Mouse (Mus musculus) brown adipose tissue, adult 24 weeks (tissue): ENCODE results near the gene Taf10. TPM values are rescaled to one million over a fixed set of nuclear protein-coding genes. Genes with fewer than 3 reads are reported as not detected.

ENCODE experiments used
- H3K27ac ChIP-seq: fragments of 200-500 bp; replicated peaks from 2 replicates; pipeline ENCODE4 v1.5.1; 2012; ENCODE audit warnings: low read depth, mild to moderate bottlenecking, low read length
- H3K4me1 ChIP-seq: fragments of 200-500 bp; 2 replicates; pipeline ENCODE4 v1.6.1; 2012; ENCODE audit warnings: low read length, mixed read lengths; ENCODE audit not compliant: control insufficient read depth, insufficient read depth, insufficient read length
- H3K4me3 ChIP-seq: fragments of 200-500 bp; 2 replicates; pipeline ENCODE4 v1.5.1; 2012; ENCODE audit warnings: low read depth, mild to moderate bottlenecking, low read length, moderate library complexity; ENCODE audit not compliant: insufficient read depth
- polyA plus RNA-seq: library from polyadenylated mRNA; stranded (reverse); fragments of >200 nt; gene quantifications from 2 replicates; pipeline ENCODE4 v1.2.4, GENCODE M21; 2012; ENCODE audit not compliant: missing spikeins, insufficient read depth, insufficient read length

Gene Taf10
- 146 and 163 TPM in 2 replicates for polyA plus RNA-seq

DNA sequence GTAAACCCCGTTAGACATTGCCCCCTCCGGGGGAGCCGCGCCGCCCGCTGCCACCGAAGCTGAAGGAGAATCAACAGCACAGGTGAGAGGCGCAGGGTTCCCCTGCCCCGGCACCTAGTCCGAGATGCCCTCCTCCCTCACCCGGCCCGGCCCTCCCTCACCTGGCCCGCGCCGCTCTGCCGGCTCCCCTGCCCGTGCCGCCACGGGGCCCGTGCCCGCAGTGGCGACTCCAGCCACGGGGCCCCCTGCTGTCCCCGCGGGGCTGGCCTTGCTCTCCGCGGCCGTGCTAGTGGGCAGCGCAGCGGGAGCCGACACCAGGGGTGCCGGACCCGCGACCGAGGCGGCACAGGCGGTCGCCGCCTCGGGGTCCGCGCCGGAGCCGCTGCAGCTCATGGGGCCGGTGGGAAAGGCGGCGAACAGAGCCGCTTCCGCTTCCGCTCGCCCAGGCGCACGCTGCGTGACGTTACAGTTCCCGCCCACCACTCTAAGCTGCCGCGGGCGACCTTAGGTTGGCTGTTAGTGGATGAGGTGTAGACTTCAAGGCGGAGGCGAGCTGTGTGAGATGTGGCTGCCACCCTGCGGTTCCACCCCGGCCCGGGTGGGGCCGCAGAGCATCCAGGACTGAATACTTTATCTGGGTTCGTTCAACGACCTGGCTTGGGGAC, at the start of gene Taf10:
Taf10 (minus strand) TSS at position 436 of the 665 bp plus-strand sequence.
- H3K4me3 ChIP-seq: peak within 1 kb of the TSS; percentile 75
- H3K27ac ChIP-seq: peak within 1 kb of the TSS; percentile 55
- peaks cover 6% of the 10 kb centered on the region; the same call in 1 of the 2 replicates for H3K4me1 ChIP-seq

DNA sequence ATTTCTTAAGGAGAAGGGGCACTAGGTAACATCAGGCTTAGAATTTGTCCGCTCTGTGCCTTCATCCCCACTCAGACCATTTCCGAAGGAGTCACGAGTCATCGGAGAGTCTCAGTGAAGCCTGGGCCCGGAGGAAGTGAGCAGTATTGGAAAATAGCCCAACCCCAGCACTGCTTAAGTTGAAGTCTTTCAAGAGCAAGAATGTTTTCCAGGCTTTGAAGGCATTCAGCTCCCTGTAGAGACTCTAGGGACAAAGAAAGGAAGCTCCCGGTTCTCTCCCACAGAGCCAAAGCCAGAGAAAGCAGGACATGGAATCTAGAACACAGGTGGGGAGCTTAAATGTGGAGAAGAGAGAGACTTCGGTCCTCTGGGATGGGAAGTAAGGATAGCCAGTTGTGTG, 49.5 kb upstream of the Taf10 start:
- Histone ChIP-seq H3K27ac (peak overlapping the region; percentile 84), H3K4me3 (no peak overlapping the region), H3K4me1 (peaks cover 3% of the 10 kb centered on the region; the same call in 1 of the 2 replicates)

DNA sequence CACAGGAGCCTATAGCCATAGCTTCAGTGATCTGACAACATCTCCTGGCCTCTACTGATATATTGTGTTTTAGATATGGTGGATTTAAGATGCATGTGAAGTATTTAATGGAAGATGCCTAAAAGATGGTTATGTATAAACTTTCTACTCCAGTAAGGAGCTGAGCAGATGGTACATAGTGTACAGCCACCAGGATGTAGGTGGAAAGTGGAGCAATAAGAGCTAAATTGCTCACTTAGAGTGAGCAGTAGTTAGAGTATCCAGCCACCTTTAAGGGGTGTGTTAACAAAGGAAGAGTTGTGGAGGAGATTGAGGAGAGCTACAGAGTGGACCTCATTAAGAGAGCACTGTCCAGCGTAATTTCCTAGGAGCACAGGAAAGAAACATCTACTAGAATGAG, 47.0 kb upstream of the Taf10 start:
- Histone ChIP-seq H3K4me1 (peaks cover 7% of the 10 kb centered on the region; the same call in 1 of the 2 replicates), H3K27ac (no peak overlapping the region), H3K4me3 (no peak overlapping the region)

DNA sequence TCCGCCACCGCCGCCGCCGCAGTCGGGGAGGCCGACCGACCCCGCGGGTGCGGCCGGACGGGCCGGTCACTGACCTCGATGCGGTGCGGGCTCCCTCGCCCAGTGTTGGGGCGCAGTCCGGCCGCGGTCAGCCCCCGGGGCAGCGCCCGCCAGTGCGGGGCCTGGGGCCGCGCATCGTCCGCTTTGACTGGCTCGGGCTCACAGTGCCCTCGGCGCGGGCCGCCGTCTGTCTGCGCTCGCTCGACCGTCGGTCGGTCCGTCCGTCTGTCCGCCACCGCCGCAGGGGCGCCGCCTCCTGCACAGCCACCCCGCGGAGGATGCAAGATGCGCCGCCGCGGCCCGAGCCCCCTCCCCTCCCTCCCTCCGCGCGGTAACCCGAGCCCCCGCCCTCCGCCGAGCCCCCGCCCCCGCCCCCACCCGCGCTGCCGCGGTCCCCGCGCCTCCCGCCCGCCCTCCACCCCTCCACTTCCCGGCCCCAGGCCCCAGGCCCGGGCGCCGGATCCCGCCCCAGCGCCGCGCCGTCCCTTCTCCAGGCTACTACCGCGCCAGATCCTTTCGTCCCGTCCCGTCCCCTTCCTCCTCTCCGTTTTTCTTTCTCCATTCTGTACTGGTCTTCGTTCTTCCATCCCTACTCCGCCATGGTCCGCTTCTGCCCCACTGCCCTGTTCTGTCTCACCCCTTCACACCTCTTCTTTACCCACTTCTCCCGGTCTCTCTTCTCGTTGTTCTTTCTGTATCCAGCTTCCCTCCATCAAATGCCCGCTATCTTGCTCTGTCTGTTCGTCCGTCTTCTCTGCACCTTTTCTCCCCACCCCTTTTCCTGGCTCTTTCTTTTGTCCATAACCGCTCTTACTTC, 43.4 kb upstream of the Taf10 start, which contains the start of gene Dchs1:
Dchs1 (minus strand) TSS at position 370 of the 856 bp plus-strand sequence.
- H3K27ac ChIP-seq: peak within 1 kb of the TSS; percentile 94
- peak within 1 kb of the TSS; percentile 81 for H3K4me3 ChIP-seq
- H3K4me1 ChIP-seq: peaks cover 9% of the 10 kb centered on the region

DNA sequence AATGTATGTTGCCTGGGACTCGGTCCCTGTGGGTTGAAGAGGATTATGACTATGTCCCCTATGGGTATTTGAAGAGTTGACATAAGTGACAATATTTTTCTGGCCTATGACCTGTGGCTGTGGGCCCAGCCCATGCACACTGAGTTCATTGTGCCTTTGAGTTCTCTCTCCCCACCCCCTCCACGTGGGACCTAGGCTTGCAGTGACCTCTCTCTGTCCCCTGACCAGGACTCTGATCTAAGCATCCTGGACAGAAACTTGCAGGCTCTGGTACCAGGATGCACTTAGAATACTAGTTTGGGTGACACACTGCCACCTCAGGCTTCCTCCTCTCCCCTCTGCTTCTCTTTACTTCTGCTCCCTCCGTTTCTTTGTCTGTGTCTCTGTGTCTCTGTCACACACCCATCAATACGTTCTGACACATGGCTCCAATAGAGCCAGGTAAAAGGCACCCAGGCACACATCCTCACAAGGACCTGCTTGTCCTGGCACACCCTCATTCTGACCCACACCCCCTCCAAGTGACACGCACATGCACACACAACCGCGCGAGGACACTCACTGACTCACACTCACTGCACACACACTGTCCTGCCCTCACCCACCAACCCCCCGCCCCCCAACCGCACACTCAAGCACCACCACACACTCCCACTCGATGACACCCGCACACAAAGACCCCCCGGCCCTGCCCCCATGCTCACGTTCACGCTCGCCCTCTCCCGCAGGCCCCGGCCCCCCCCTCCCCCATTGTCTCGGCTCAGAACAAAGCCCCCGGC, 42.5 kb upstream of the Taf10 start:
- Histone ChIP-seq H3K4me3 (peak overlapping the region; percentile 70), H3K4me1 (peaks cover 9% of the 10 kb centered on the region), H3K27ac (no peak overlapping the region)

DNA sequence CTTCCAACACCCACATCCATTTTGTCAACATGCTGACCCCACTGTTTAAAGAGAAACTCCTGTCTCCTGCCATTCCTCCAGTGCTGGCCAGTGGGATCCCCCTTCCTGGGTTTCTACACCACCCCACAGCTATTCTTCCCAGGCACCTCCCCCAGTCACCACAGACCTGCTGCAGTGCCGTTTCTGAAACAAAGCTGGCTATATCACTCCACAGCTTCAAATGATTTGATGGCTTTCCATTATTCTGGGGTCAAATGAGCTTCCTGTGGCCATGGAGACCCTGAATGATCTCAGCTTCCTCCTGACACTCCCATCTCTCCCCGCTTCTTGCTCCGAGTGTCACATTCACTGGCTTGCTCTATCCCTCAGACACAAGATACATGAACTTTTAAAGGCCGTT, 40.4 kb upstream of the Taf10 start:
- Histone ChIP-seq H3K4me1 (peaks cover 9% of the 10 kb centered on the region), H3K4me3 (no peak overlapping the region), H3K27ac (peak overlapping the region; percentile 39; the same call in 1 of the 2 replicates)

DNA sequence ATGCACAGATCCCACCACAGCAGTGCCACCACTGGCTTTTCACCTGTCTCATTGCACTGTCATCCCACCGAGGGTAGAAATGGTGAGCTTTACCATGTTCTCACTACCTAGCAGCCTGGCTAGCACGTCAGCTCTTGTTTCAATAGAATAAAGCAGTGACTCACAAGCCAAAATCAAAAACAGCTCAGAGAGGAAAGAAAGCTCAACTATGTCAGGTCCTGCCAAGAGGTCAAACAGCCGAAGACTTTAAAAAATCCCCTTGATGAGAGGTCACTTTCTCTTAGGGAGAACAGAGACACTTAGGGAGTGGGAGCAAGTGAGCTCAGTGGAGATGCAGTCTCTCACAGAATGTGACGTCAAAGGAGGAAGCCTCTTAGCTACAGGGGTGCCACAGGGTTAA, 39.7 kb upstream of the Taf10 start:
- no peak overlapping the region for H3K27ac ChIP-seq
- peaks cover 15% of the 10 kb centered on the region for H3K4me1 ChIP-seq

DNA sequence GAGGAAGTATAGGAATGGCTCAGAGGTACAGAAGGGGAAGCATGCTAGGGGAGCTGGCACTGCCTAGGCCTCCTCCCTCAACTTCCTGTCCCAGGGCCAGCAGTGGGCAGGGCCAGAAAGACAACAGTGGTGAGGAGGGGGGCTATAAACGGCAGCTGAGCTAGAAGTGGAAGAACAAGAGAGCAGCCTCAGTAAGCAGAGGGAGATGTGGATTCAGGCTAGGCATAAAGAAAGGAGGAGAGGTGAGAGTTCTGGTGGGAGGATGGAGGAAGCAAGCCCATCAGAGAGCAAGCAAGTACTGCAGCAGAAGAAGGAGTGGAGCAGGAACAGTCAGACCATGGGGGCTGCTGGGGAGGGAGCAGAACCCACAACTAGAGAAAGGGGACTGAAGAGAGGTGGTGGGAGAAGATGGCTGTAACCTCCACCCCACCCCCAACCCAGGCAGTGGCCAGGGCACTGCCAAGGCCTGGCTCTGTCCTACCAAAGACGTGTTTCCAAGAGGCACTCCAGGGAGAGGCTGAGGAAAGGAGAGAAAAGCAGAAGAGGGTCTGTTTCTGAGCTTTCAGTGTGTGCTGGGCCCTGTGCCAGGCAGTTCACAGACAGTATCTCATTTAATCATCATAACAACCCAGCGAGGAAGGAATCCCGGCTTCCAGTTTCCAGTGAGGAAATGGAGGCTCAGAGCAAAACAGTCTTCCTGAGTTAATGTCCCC, 34.5 kb upstream of the Taf10 start:
- Histone ChIP-seq H3K4me1 (peaks cover 20% of the 10 kb centered on the region), H3K27ac (peak overlapping the region; percentile 82), H3K4me3 (no peak overlapping the region)

More for the DNA sequence above, 39.7 kb upstream of the Taf10 start:
- H3K4me3 ChIP-seq: no peak overlapping the region

DNA sequence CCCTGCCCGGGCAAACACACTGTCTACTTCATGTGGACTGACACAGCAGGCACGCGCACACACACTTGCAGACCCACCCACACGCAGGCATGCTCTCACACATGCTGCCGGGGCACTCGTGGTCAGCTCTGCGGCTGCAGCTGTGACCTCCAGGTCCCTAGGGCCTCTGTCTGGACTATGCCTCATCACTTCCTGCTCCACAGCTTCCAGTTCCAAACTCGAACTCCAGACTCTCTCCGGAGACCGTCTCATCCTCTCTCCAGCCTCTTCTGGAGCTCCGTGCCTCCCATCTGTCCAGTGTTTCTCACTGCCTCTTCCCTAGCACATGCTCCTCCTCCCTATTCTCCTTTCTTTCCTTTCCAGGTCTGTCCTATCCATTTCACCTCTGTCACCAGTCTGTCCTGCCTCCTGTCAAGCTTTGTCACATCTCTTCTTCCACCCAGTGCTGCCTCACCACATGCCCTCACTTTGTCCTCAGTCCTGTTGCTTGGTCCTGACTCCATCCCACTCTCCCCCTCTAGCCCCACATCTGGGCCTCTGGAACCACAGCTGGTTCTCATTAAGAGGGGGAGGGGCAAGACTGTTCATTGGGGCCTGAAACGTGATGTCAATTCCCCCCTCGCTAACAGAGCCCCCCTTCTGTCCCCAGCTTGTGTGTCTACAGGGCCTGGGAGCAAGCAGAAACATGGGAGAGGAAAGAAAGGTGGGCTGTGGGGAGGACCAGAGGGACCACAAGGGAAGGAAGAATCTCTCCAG, 33.8 kb upstream of the Taf10 start:
- peak overlapping the region; percentile 82 for H3K27ac ChIP-seq
- no peak overlapping the region for H3K4me3 ChIP-seq
- peaks cover 19% of the 10 kb centered on the region for H3K4me1 ChIP-seq

DNA sequence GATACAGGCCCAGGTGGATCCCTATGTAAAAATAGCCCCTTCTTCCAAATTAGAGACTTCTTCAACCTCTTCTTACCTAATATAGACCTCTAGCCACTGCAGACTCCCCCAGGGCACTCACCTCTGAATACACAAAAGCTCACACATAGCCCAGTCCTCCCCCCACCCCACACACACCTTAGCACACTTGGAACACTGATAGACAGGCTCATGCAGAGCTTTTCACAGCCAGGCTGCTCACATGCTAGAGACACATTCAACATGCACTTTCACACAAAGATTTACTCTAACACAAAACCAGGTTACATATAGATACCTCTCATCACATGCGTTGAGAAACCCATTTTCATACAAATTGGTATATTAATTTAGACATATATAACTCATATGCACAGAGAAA, 33.2 kb upstream of the Taf10 start:
- peaks cover 19% of the 10 kb centered on the region for H3K4me1 ChIP-seq
- no peak overlapping the region for H3K27ac ChIP-seq
- no peak overlapping the region for H3K4me3 ChIP-seq

DNA sequence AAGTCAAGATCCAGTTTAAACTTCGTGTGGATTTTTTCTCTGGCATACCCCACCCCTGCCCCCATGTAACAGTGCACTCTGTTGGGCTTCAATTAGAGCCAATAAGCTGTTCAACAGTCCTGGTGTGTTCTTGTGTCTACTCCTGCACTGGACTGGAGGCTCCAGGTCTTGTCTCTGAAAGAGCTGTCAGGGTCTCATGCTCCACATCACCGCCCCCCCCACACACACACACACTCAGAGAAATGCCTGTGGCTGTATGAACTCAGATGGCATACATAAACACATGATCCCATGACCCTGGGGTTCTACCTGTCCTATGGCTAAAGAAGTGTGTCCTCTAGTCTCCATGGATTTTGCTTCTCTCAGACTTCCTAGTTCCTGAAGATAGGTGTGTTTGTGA, 31.9 kb upstream of the Taf10 start:
- Histone ChIP-seq H3K4me3 (no peak overlapping the region), H3K4me1 (peaks cover 19% of the 10 kb centered on the region), H3K27ac (no peak overlapping the region)

DNA sequence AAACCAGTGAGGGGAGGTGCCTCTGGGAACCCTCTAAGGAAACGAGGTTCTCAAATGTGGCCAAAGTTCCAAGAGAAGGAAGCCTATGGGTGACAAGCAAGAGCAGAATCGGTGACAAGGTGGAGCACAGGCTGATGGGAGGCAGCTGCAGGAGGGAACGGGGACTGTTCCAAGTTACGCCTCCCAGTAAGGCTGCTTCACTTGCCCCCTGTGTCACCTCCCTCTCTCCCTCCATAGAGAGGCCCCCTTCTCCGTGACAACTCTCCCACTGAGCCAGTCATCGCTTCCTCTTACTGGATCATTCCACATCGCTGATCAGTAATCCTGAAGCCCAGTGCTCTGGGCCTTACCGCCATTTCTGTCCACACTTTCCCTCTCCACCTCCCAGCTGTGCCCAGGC, 30.5 kb upstream of the Taf10 start:
- Histone ChIP-seq H3K4me3 (no peak overlapping the region), H3K4me1 (peaks cover 23% of the 10 kb centered on the region), H3K27ac (no peak overlapping the region)

DNA sequence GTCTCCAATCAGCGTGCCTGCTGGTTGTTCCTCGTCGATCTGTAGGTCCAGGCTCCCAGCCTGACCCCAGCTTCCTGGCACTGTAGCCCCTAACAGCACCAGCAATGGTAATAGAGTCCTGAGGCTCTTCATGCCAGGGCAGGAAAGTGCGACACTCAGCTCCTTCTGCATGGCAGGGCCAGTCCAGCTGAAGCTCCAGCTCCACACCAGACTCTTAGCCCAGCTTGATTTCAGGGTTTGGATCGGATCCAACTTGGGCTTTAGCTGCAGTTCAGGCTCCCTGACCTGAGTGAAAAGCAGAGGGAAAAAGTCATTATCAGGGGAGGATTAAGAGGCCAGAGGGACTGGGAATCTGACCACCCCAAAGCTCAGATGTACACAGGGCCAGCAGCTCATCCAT, 28.9 kb upstream of the Taf10 start:
- no peak overlapping the region for H3K4me3 ChIP-seq
- H3K4me1 ChIP-seq: peaks cover 13% of the 10 kb centered on the region
- H3K27ac ChIP-seq: no peak overlapping the region

DNA sequence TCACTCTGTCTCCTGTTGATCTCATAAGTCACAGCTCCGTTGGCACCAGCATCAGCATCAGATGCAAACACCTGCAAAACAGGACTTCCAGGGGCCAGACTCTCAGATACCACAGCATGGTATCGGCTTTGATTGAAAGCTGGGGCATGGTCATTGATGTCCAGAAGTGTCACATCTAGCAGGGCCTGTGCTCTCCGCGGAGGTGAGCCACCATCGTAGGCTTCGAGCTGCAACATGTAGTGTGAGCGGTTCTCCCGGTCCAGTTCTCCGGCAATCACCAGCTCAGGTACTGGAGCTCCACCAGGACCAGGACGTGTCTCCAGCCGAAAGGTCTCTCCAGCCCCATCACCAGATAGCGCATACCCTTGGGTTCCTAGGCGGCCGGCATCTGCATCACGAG, 28.2 kb upstream of the Taf10 start:
- Histone ChIP-seq H3K4me3 (no peak overlapping the region), H3K27ac (no peak overlapping the region), H3K4me1 (peaks cover 14% of the 10 kb centered on the region)
